Mouse (Mus musculus): ENCODE results near the gene Ttf1. TPM values are rescaled to one million over a fixed set of nuclear protein-coding genes. Genes with fewer than 3 reads are reported as not detected.

The Ttf1 gene
- polyA plus RNA-seq, 1 experiment from 2014 or later: 8.0 TPM

GRCm38 (mm10) chr2:29039741-29040140 lies 20.3 kb upstream of the Ttf1 start:
- H3K4me3 ChIP-seq: no peak overlapping the region
- no peaks in the 10 kb centered on the region for H3K9me3 ChIP-seq
- peaks cover 28% of the 10 kb centered on the region; the same call in 1 of the 2 replicates for H3K27me3 ChIP-seq (replicated peaks)
- WGBS: 26% methylated on average over 5 of the region's 5 CpGs
- ATAC-seq (replicated peaks): no peak
- H3K36me3 ChIP-seq (replicated peaks): no peaks in the 10 kb centered on the region
- no peak overlapping the region for H3K9ac ChIP-seq
- H3K4me1 ChIP-seq: peaks cover 24% of the 10 kb centered on the region
- no peak overlapping the region for H3K4me2 ChIP-seq
- peak overlapping the region; percentile 66; the same call in 1 of the 2 replicates for H3K27ac ChIP-seq

GRCm38 (mm10) chr2:29040594-29041476 lies 19.2 kb upstream of the Ttf1 start:
- H3K27me3 ChIP-seq (replicated peaks): peaks cover 26% of the 10 kb centered on the region; the same call in 1 of the 2 replicates
- ATAC-seq (replicated peaks): peak; percentile 33; the same call in 1 of the 2 replicates

GRCm38 (mm10) chr2:29041477-29041768 lies 18.6 kb upstream of the Ttf1 start:
- H3K27me3 ChIP-seq (replicated peaks): peaks cover 25% of the 10 kb centered on the region; the same call in 1 of the 2 replicates
- 15% methylated on average over 8 of the region's 8 CpGs for WGBS
- no peaks in the 10 kb centered on the region for H3K36me3 ChIP-seq (replicated peaks)
- H3K27ac ChIP-seq: peak overlapping the region; percentile 66
- H3K4me3 ChIP-seq: no peak overlapping the region
- H3K4me2 ChIP-seq: no peak overlapping the region
- no peaks in the 10 kb centered on the region for H3K9me3 ChIP-seq
- H3K9ac ChIP-seq: no peak overlapping the region
- peaks cover 35% of the 10 kb centered on the region for H3K4me1 ChIP-seq
- ATAC-seq (replicated peaks): no peak

More at GRCm38 (mm10) chr2:29040594-29041476, 19.2 kb upstream of the Ttf1 start:
- Histone ChIP-seq H3K9me3 (no peaks in the 10 kb centered on the region), H3K36me3 (replicated peaks) (no peaks in the 10 kb centered on the region), H3K27ac (peak overlapping the region; percentile 66), H3K9ac (no peak overlapping the region), H3K4me3 (no peak overlapping the region), H3K4me2 (no peak overlapping the region), H3K4me1 (peaks cover 29% of the 10 kb centered on the region)
- WGBS: 6% methylated on average over 18 of the region's 18 CpGs

- ATAC-seq (replicated peaks): no peak
- H3K27ac ChIP-seq: no peak overlapping the region
- 84% methylated on average over 5 of the region's 5 CpGs for WGBS
- peaks cover 21% of the 10 kb centered on the region; the same call in 1 of the 2 replicates for H3K27me3 ChIP-seq (replicated peaks)
- H3K9ac ChIP-seq: no peak overlapping the region
- peaks cover 36% of the 10 kb centered on the region for H3K4me1 ChIP-seq
- no peak overlapping the region for H3K4me3 ChIP-seq
- no peaks in the 10 kb centered on the region for H3K9me3 ChIP-seq
- no peaks in the 10 kb centered on the region for H3K36me3 ChIP-seq (replicated peaks)
- no peak overlapping the region for H3K4me2 ChIP-seq
Observed at GRCm38 (mm10) chr2:29042124-29042523, 17.9 kb upstream of the Ttf1 start.

- Histone ChIP-seq H3K9me3 (no peaks in the 10 kb centered on the region), H3K36me3 (replicated peaks) (no peaks in the 10 kb centered on the region), H3K4me2 (peak overlapping the region; percentile 35), H3K4me3 (no peak overlapping the region), H3K27ac (no peak overlapping the region; the same call in 1 of the 2 replicates), H3K4me1 (peaks cover 28% of the 10 kb centered on the region), H3K9ac (peak overlapping the region; percentile 18; the same call in 1 of the 2 replicates), H3K27me3 (replicated peaks) (peaks cover 16% of the 10 kb centered on the region; the same call in 1 of the 2 replicates)
- no peak for ATAC-seq (replicated peaks)
- 6% methylated on average over 16 of the region's 16 CpGs for WGBS
Observed at GRCm38 (mm10) chr2:29046151-29046550, 13.9 kb upstream of the Ttf1 start.

GRCm38 (mm10) chr2:29051932-29052331 lies 8.1 kb upstream of the Ttf1 start:
- no peak overlapping the region for H3K27ac ChIP-seq
- no peak overlapping the region for H3K4me2 ChIP-seq
- H3K9ac ChIP-seq: no peak overlapping the region
- ATAC-seq (replicated peaks): no peak
- WGBS: 38% methylated on average over 5 of the region's 5 CpGs
- H3K36me3 ChIP-seq (replicated peaks): no peaks in the 10 kb centered on the region
- peaks cover 25% of the 10 kb centered on the region for H3K4me1 ChIP-seq
- H3K9me3 ChIP-seq: no peaks in the 10 kb centered on the region
- H3K4me3 ChIP-seq: no peak overlapping the region
- H3K27me3 ChIP-seq (replicated peaks): peaks cover 16% of the 10 kb centered on the region

- no peaks in the 10 kb centered on the region for H3K36me3 ChIP-seq (replicated peaks)
- no peak overlapping the region for H3K4me3 ChIP-seq
- H3K4me2 ChIP-seq: no peak overlapping the region; the same call in 1 of the 2 replicates
- no peak overlapping the region for H3K27ac ChIP-seq
- WGBS: 27% methylated on average over 4 of the region's 4 CpGs
- 0 out of 2 replicates have a peak, but pooled peaks have one; percentile 19 for ATAC-seq (replicated peaks)
- no peaks in the 10 kb centered on the region for H3K9me3 ChIP-seq
- peaks cover 25% of the 10 kb centered on the region for H3K27me3 ChIP-seq (replicated peaks)
- no peak overlapping the region for H3K9ac ChIP-seq
- H3K4me1 ChIP-seq: peaks cover 25% of the 10 kb centered on the region
Observed at GRCm38 (mm10) chr2:29052943-29053454, 7.1 kb upstream of the Ttf1 start.

- no peaks in the 10 kb centered on the region for H3K36me3 ChIP-seq (replicated peaks)
- H3K27ac ChIP-seq: no peak overlapping the region
- H3K4me3 ChIP-seq: peak overlapping the region; percentile 60
- ATAC-seq (replicated peaks): peak; percentile 65
- WGBS: 2% methylated on average over 20 of the region's 20 CpGs
- peaks cover 25% of the 10 kb centered on the region for H3K4me1 ChIP-seq
- no peak overlapping the region; the same call in 1 of the 2 replicates for H3K9ac ChIP-seq
- H3K4me2 ChIP-seq: peak overlapping the region; percentile 85
- H3K27me3 ChIP-seq (replicated peaks): peaks cover 32% of the 10 kb centered on the region
- no peaks in the 10 kb centered on the region for H3K9me3 ChIP-seq
Observed at GRCm38 (mm10) chr2:29053802-29054544, 6.1 kb upstream of the Ttf1 start.

GRCm38 (mm10) chr2:29054545-29054935 lies 5.5 kb upstream of the Ttf1 start:
- peak overlapping the region; percentile 64; the same call in 1 of the 2 replicates for H3K9ac ChIP-seq
- H3K4me3 ChIP-seq: peak overlapping the region; percentile 60
- WGBS: 2% methylated on average over 30 of the region's 30 CpGs
- peak; percentile 44; the same call in 1 of the 2 replicates for ATAC-seq (replicated peaks)
- no peaks in the 10 kb centered on the region for H3K36me3 ChIP-seq (replicated peaks)
- no peaks in the 10 kb centered on the region for H3K9me3 ChIP-seq
- H3K27ac ChIP-seq: no peak overlapping the region
- peak overlapping the region; percentile 85 for H3K4me2 ChIP-seq
- H3K4me1 ChIP-seq: peaks cover 25% of the 10 kb centered on the region
- peaks cover 35% of the 10 kb centered on the region for H3K27me3 ChIP-seq (replicated peaks)

GRCm38 (mm10) chr2:29054991-29055390 lies 5.1 kb upstream of the Ttf1 start, which contains the start of gene Cfap77:
Cfap77 (minus strand) TSS chr2:29055066.
- Histone ChIP-seq H3K36me3 (replicated peaks) (no peaks in the 10 kb centered on the region), H3K4me2 (peak within 1 kb of the TSS; percentile 85), H3K27me3 (replicated peaks) (peaks cover 35% of the 10 kb centered on the region), H3K9ac (peak within 1 kb of the TSS; percentile 64), H3K9me3 (no peaks in the 10 kb centered on the region), H3K27ac (no peak within 1 kb of the TSS), H3K4me3 (peak within 1 kb of the TSS; percentile 60), H3K4me1 (peaks cover 25% of the 10 kb centered on the region)
- peak; percentile 55; the same call in 1 of the 2 replicates for ATAC-seq (replicated peaks)
- under 1% methylated on average over 25 of the region's 25 CpGs for WGBS

- H3K36me3 ChIP-seq (replicated peaks): peaks cover 25% of the 10 kb centered on the region
- H3K9me3 ChIP-seq: no peaks in the 10 kb centered on the region
- no peaks in the 10 kb centered on the region for H3K27me3 ChIP-seq (replicated peaks)
- peaks cover 8% of the 10 kb centered on the region for H3K4me1 ChIP-seq
- no peak overlapping the region for H3K4me3 ChIP-seq
- 87% methylated on average over 6 of the region's 6 CpGs for WGBS
- no peak overlapping the region for H3K9ac ChIP-seq
- ATAC-seq (replicated peaks): no peak
- H3K4me2 ChIP-seq: no peak overlapping the region
- H3K27ac ChIP-seq: no peak overlapping the region
Observed at GRCm38 (mm10) chr2:29065796-29066195, 5.7 kb downstream of the Ttf1 start.

GRCm38 (mm10) chr2:29066410-29066809 lies 6.3 kb downstream of the Ttf1 start:
- 55% methylated on average over 7 of the region's 7 CpGs for WGBS
- ATAC-seq (replicated peaks): no peak
- H3K9ac ChIP-seq: no peak overlapping the region
- H3K4me3 ChIP-seq: no peak overlapping the region
- no peaks in the 10 kb centered on the region for H3K9me3 ChIP-seq
- no peak overlapping the region for H3K4me2 ChIP-seq
- no peak overlapping the region for H3K27ac ChIP-seq
- no peaks in the 10 kb centered on the region for H3K27me3 ChIP-seq (replicated peaks)
- peaks cover 2% of the 10 kb centered on the region for H3K4me1 ChIP-seq
- H3K36me3 ChIP-seq (replicated peaks): peaks cover 25% of the 10 kb centered on the region

Measured in midbrain, embryonic 15.5 days (tissue).